Mouse (Mus musculus) heart, adult 2 months (tissue): Measurements from ENCODE around the gene Ecm2.

Experiments used
- CTCF ChIP-seq: fragments of 200-600 bp; IDR thresholded peaks from 2 replicates; pipeline ENCODE4 v1.8.1; 2022; ENCODE audit warnings: antibody characterized with exemption, mild to moderate bottlenecking, moderate library complexity
- EP300 ChIP-seq: fragments of 200-500 bp; IDR thresholded peaks from 2 replicates; pipeline ENCODE4 v1.6.1; 2011; ENCODE audit warnings: low read depth, low read length, control low read depth; ENCODE audit not compliant: insufficient read depth
- POLR2A ChIP-seq: fragments of 200-500 bp; IDR thresholded peaks from 2 replicates; pipeline ENCODE4 v1.6.1; 2011; ENCODE audit warnings: mild to moderate bottlenecking, low read depth, low read length, control low read depth; ENCODE audit not compliant: insufficient read depth

DNA sequence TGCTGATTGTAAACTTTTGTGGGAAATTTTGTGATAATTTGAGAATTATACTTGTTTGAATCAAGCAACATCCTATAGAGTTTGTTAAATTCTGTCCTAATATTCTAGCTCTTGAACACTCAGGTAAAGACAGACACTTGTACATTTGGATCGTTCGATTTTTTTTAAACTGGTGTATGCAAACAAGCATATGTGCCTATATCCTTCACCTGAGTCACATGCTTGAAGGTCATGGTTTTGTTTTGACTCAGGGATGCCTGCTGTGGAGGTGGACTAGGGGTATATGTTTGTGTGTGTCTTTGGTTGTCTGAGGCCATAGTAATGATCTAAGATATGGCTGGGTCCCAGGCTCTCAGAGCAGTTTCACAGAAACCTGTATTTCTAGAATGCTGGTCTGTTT lies 41.7 kb upstream of the Ecm2 start:
- TF ChIP-seq EP300 (no peak), CTCF (no peak), POLR2A (no peak)
